ENCODE assay signal across 8 mouse cellular contexts in genomic region chr6:71440492-71441250, GRCm38 (mm10). TPM values are rescaled to one million over a fixed set of nuclear protein-coding genes. Genes with fewer than 3 reads are reported as not detected.
DNase-seq lines count a peak whose midpoint lies in the region; ATAC-seq lines count a peak whose summit lies in the region.

Gene Rmnd5a (minus strand): TSS chr6:71440637.

- peak; percentile 100 for DNase-seq in Muller cell, postnatal 12 days (ENCODE audit: inconsistent ontology term)
- DNase-seq in cerebellum, adult 9-11 months, result peak; percentile 100
- peak; percentile 98 for DNase-seq in frontal cortex, adult 2 months (ENCODE audit: extremely low spot score in 1 of 2, low spot score in 1 of 2)
- peak; percentile 97 for DNase-seq in hindbrain, embryonic 11.5 days (ENCODE audit: low spot score)
- DNase-seq in layer of hippocampus, postnatal 10 days (ENCODE audit: low spot score in 2 of 2), result peak; percentile 98 to 99
- peak; percentile 99 for DNase-seq in lung, postnatal 10 days
- DNase-seq in ovary, postnatal 36 days (ENCODE audit: low spot score), result peak; percentile 100
- peak; percentile 99 for DNase-seq in thymus, postnatal 25 days

- peak within 1 kb of the TSS; percentile 96 for H3K27ac ChIP-seq in hindbrain, embryonic 11.5 days (ENCODE audit: low read depth, low read length)

- H3K4me2 ChIP-seq in hindbrain, embryonic 11.5 days (replicated peaks; ENCODE audit: low read depth, low read length), result peak within 1 kb of the TSS; percentile 93

- H3K27me3 ChIP-seq in hindbrain, embryonic 11.5 days (ENCODE audit: control insufficient read depth, insufficient read depth, low read length), result no peaks in the 10 kb centered on the region

- WGBS in hindbrain, embryonic 11.5 days, result under 1% methylated on average over 58 of the region's 75 CpGs

- peaks cover 5% of the 10 kb centered on the region for H3K4me1 ChIP-seq in hindbrain, embryonic 11.5 days (replicated peaks; ENCODE audit: control insufficient read depth, insufficient read depth, low read length)

- peak within 1 kb of the TSS; percentile 99 for H3K4me3 ChIP-seq in hindbrain, embryonic 11.5 days (ENCODE audit: low read depth, low read length)

- peak; percentile 99 for ATAC-seq in hindbrain, embryonic 11.5 days (ENCODE audit: low FRiP score)

- H3K36me3 ChIP-seq in hindbrain, embryonic 11.5 days (ENCODE audit: control insufficient read depth, insufficient read depth, low read length), result no peaks in the 10 kb centered on the region

- H3K9ac ChIP-seq in hindbrain, embryonic 11.5 days (ENCODE audit: low read depth, low read length), result peak within 1 kb of the TSS; percentile 91

- H3K9me3 ChIP-seq in hindbrain, embryonic 11.5 days (ENCODE audit: control insufficient read depth, low read length), result no peaks in the 10 kb centered on the region

RNA-seq across cellular contexts. Expression of gene Rmnd5a, which starts in this region (rescaled TPM):
- 67.5 and 67.8 TPM in 2 replicates for polyA plus RNA-seq in frontal cortex, adult 2 months (2012; rRNA removed)
- 7.1 and 10.6 TPM in 2 replicates for polyA plus RNA-seq in hindbrain, embryonic 11.5 days (2014; fragmentation: Nextera tagmentation; extraction: Ambion mirVana)
- total RNA-seq in layer of hippocampus, postnatal 10 days (2021), result 10 to 100 TPM; 69.4 to 74.7 TPM

Comparison
In these comparisons a context has a peak if more than half of its experiments do, and no peak if none do; other contexts are left out.
1. Peak in every context shown above with its lines: DNase-seq, ATAC-seq, H3K4me3 ChIP-seq and H3K27ac ChIP-seq.